Mouse (Mus musculus) liver, embryonic 16.5 days (tissue): Measurements from ENCODE around the gene Mapkapk5. TPM values are rescaled to one million over a fixed set of nuclear protein-coding genes. Genes with fewer than 3 reads are reported as not detected.

Experiments
- ATAC-seq: fragments of 200-750 bp; cut with Nextera tagmentation; 2 replicates; pipeline ENCODE4 v1.8.0; 2017; ENCODE audit warnings: low read depth, mild to moderate bottlenecking, moderate number of reproducible peaks, moderate library complexity
- H3K27ac ChIP-seq: fragments of 300-500 bp; sonication (generic); 2 replicates; pipeline ENCODE4 v1.5.1; 2014; ENCODE audit warnings: mild to moderate bottlenecking, low read length
- H3K27me3 ChIP-seq: fragments of 300-500 bp; sonication (generic); 2 replicates; pipeline ENCODE4 v1.6.1; 2014; ENCODE audit warnings: low read depth, low read length, mixed read lengths; ENCODE audit not compliant: control insufficient read depth, insufficient read depth
- H3K36me3 ChIP-seq: fragments of 300-500 bp; sonication (generic); 2 replicates; pipeline ENCODE4 v1.6.1; 2014; ENCODE audit warnings: mild to moderate bottlenecking; ENCODE audit not compliant: control insufficient read depth, insufficient read depth
- H3K4me1 ChIP-seq: fragments of 300-500 bp; sonication (generic); 2 replicates; pipeline ENCODE4 v1.6.1; 2014; ENCODE audit warnings: low read depth, low read length, mixed read lengths; ENCODE audit not compliant: control insufficient read depth
- H3K4me2 ChIP-seq: fragments of 300-500 bp; sonication (generic); 2 replicates; pipeline ENCODE4 v1.6.1; 2014; ENCODE audit warnings: low read depth, low read length, mixed read lengths
- H3K4me3 ChIP-seq: fragments of 300-500 bp; sonication (generic); 2 replicates; pipeline ENCODE4 v1.5.1; 2014; ENCODE audit warnings: low read depth, mild to moderate bottlenecking, low read length
- H3K9ac ChIP-seq: fragments of 300-500 bp; sonication (generic); 2 replicates; pipeline ENCODE4 v1.6.1; 2014; ENCODE audit warnings: low read depth, low read length
- H3K9me3 ChIP-seq: fragments of 300-500 bp; sonication (generic); replicated peaks from 2 replicates; pipeline ENCODE4 v1.6.1; 2016; ENCODE audit warnings: low read length; ENCODE audit not compliant: control insufficient read depth
- WGBS: fragments of 180-500 bp; shearing (Covaris S2); extraction: QIAGEN DNeasy Blood & Tissue Kit; methylation state at CpG from one replicate; pipeline ENCODE4 v1.1.7; 2014; ENCODE audit not compliant: insufficient replicate concordance; 5-methylcytosine and 5-hydroxymethylcytosine counted together
- polyA plus RNA-seq: library from polyadenylated mRNA; unstranded; fragments of >200 nt; fragmentation: Nextera tagmentation; extraction: Ambion mirVana; gene quantifications from 2 replicates; pipeline ENCODE4 v1.2.1, GENCODE M21; 2015

Gene Mapkapk5
- 19.2 and 21.3 TPM in 2 replicates for polyA plus RNA-seq

DNA sequence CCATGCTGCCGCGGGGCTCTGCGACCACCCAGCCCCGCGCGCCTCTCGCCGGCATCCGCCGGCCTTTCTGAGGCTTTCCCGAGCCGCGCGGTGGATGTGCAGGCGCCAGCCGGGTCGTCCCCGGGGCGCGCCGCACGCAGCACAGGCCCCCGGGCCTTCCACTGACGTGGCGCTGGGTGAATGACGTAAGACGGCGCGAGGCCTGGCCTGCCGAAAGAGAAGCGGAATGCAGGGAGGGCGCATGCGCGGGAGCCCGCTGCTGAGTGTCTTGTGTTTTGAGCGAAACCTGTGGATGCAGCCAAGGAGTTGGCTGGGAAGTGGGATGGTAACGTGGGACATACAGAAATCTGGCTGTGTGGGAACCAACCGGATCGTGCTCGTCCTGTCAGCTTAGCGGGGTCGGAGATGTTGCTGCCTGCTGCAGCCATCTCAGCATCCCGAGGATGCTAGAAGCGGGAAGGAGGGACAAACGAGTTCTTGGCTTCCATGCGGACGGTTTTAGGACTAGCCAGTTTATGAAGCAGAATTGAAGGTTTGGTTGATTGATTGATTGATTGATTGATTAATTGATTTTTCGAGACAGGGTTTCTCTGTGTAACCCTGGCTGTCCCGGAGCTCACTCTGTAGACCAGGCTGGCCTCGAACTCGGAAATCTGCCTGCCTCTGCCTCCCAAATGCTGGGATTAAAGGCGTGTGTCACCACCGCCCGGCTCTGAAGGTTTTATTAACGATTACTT, at the start of gene Mapkapk5:
Mapkapk5 (minus strand) TSS at position 113 of the 737 bp plus-strand sequence.
- H3K36me3 ChIP-seq: no peaks in the 10 kb centered on the region

DNA sequence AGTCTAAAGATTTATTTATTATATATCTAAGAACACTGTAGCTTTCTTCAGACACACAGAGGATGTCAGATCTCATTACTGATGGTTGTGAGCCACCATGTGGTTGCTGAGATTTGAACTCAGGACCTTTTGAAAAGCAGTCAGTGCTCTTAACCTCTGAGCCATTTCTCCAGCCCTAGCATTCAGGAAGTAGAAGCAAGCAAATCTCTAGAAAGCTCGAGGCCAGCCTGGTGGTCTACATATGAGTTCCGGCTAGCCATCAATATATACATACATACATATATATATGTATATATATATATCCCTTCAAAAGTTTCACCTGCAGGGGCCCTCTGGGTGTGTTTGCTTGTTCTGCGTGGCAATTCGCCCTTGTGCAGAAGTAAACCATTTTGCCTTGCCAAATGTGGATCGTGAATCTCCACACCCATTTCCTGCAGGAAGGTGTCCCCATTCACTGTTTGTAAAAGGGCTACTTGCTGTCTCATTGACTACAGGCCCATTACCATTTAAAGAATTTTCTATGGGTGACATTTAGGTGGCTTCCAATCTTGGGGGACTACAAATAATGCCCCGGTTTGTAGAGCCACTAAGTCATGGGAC, 49.1 kb upstream of the Mapkapk5 start:
- ATAC-seq: no peak
- Histone ChIP-seq H3K4me2 (peak overlapping the region; percentile 98), H3K4me3 (no peak overlapping the region), H3K27ac (no peak overlapping the region), H3K9ac (no peak overlapping the region), H3K4me1 (peaks cover 43% of the 10 kb centered on the region), H3K36me3 (no peaks in the 10 kb centered on the region), H3K27me3 (no peaks in the 10 kb centered on the region), H3K9me3 (no peaks in the 10 kb centered on the region)
- WGBS: 61% methylated on average over 6 of the region's 6 CpGs

More for the DNA sequence above, at the start of gene Mapkapk5:
- Histone ChIP-seq H3K9ac (peak within 1 kb of the TSS; percentile 97), H3K27ac (peak within 1 kb of the TSS; percentile 91), H3K27me3 (no peaks in the 10 kb centered on the region), H3K4me3 (peak within 1 kb of the TSS; percentile 98), H3K4me2 (peak within 1 kb of the TSS; percentile 92), H3K9me3 (no peaks in the 10 kb centered on the region), H3K4me1 (peaks cover 32% of the 10 kb centered on the region)
- peak; percentile 94 for ATAC-seq
- 1% methylated on average over 55 of the region's 55 CpGs for WGBS

DNA sequence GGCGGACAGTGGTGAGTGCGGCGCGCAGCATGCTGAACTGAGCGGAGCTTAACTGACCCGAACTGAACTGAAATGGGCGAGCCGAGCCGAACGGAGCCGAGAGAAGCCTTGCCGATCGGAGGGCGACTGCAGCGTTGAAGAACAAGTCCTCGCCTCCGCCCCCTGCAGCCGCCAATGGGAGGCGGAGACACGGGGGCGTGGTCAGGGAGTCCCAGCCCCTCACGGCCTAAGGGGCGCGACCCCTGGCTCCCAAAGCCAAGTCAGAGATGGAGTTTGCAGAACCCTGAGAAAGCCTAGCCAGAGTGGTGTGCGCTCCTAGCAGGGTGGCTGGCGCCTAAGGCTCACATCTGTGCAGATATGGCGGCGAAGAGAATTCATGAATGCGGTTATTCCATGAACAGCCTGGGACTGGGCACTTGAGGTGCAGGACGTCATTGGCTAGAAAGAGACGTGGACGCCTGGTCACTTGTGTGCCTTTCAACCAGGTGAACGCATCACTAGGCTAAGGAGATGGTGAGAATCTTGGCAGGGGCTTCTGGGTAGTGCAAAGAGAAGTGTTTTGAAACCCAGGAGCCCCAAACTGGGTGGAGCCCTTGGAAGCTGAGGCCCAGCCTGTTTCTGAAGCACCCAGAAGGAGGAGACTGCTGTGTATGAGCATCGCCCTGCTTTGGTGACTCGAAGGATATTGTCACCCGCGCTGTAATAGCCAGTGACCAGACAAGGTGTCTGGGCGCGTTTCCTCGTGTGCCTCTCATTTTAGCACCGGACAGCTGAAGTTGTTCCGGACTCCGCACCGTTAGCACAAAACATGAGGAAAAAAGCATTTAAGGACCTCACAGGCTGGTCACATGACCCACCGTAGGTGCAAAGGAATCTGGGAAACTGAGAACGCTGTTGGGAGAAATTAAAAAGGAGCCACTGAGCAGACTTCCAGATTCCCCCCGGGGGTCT, 48.0 kb upstream of the Mapkapk5 start, which contains the start of gene Aldh2:
Aldh2 (minus strand) TSS at position 374 of the 951 bp plus-strand sequence.
- H3K9me3 ChIP-seq: no peaks in the 10 kb centered on the region
- peak within 1 kb of the TSS; percentile 77 for H3K9ac ChIP-seq
- peak within 1 kb of the TSS; percentile 76 for H3K4me3 ChIP-seq
- ATAC-seq: peak; percentile 90
- peak within 1 kb of the TSS; percentile 96 for H3K27ac ChIP-seq
- WGBS: 2% methylated on average over 47 of the region's 47 CpGs
- peaks cover 43% of the 10 kb centered on the region for H3K4me1 ChIP-seq
- peak within 1 kb of the TSS; percentile 98 for H3K4me2 ChIP-seq
- no peaks in the 10 kb centered on the region for H3K27me3 ChIP-seq
- H3K36me3 ChIP-seq: no peaks in the 10 kb centered on the region

DNA sequence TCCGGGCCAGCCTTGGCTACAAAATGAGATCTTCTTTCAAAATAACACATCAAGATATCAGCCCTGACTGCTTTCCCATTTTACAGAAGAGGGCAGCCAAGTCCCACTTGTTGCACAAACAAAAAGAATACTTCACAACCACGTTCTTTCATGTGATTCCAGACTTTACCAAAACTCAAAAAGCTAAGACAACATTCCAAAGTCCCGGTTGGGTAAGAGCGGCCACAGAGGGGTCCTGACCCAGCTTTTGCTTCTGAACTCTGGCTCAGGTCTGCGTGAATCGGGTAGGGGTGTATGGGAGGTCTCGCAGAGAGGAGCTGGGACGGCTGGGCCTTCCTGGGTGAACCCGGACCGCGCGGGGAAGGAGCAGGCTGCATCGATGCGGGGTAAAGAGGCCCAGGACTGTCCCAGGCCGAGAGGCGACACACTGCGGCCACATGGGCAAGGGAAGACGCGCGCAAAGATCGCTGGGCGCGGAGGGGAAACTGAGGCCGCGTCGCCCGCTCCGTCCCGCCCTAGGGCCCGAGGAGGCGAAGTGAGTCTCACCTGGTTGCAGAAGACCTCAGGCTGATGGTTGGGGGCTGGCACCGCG, 47.2 kb upstream of the Mapkapk5 start:
- no peaks in the 10 kb centered on the region for H3K36me3 ChIP-seq
- WGBS: 3% methylated on average over 33 of the region's 33 CpGs
- H3K9me3 ChIP-seq: no peaks in the 10 kb centered on the region
- peak overlapping the region; percentile 96 for H3K27ac ChIP-seq
- peak; percentile 23 for ATAC-seq
- peaks cover 43% of the 10 kb centered on the region for H3K4me1 ChIP-seq
- H3K27me3 ChIP-seq: no peaks in the 10 kb centered on the region
- peak overlapping the region; percentile 98 for H3K4me2 ChIP-seq
- H3K9ac ChIP-seq: peak overlapping the region; percentile 77
- peak overlapping the region; percentile 76 for H3K4me3 ChIP-seq

DNA sequence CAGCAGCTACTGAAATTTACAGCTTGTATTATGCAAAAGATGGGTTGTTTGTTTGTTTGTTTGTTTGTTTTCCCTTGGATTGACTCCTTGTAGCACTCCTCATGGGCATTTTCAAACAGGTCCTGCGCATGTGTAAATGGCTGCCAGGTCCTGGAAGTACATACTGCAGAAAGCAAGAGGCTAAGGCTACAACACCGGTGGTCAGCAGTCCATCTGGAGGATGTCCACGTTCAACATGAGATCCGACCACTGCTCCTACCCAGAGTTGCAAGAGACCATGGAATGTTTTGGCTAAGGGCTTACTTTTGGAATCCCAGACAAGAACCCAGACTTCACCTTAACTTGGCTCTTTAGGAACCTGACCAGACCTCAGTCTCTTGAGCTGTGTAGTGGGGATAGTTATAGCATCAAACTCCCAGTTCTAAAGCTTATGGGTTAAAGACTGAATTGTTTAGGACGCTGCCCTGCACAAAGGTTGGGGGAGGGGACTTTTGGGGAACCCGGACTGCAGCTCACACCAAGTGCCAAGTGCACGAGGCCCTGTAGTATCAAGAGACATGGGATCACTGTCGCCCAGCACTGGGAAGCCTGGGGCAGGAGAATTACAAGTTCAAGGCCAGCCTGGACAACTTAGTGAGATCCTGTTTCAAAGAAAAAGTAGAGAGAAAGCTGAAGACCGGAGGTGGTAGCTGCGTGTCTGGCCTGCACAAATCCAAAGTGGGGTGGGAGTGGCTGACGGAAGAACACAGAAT, 46.5 kb upstream of the Mapkapk5 start:
- Histone ChIP-seq H3K9ac (peak overlapping the region; percentile 77; the same call in 1 of the 2 replicates), H3K4me3 (peak overlapping the region; percentile 76), H3K4me1 (peaks cover 47% of the 10 kb centered on the region), H3K9me3 (no peaks in the 10 kb centered on the region), H3K36me3 (no peaks in the 10 kb centered on the region), H3K4me2 (peak overlapping the region; percentile 98), H3K27me3 (no peaks in the 10 kb centered on the region), H3K27ac (peak overlapping the region; percentile 73)
- no peak for ATAC-seq
- 49% methylated on average over 11 of the region's 11 CpGs for WGBS

DNA sequence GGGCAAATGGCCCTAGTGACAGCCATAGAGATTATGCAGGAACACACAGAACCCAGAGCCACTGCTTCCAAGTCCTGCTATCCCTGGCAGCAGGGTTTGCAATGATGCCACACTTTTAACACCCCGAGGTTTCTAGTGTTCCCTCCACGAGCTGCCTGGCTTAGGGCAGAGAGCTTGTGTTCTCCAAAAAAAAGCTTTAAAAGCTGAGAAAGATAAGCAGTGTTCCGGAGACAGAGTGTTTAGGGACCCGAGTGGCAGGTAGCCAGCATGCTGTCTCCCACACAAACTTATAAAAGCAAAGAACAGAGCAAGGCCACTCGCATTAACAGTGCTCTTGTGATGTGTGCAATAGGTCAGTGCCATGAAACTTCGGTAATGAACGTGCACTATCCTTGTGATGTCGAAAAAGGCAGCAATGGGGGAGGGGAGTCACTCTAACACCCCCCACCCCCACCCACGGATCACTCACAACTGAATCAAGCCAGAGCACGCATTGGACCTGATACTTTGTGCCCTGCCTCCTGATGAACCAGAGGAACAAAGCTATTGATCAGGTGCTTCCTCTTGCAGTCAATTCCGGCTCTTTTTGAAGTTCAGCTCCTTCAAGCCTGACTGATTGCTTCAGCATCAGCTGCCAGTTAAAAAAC, 45.8 kb upstream of the Mapkapk5 start:
- 39% methylated on average over 11 of the region's 11 CpGs for WGBS
- H3K9me3 ChIP-seq: no peaks in the 10 kb centered on the region
- peak overlapping the region; percentile 98 for H3K4me2 ChIP-seq
- peaks cover 54% of the 10 kb centered on the region for H3K4me1 ChIP-seq
- peak overlapping the region; percentile 73 for H3K27ac ChIP-seq
- ATAC-seq: peak; percentile 3; the same call in 1 of the 2 replicates
- no peaks in the 10 kb centered on the region for H3K36me3 ChIP-seq
- 0 out of 2 replicates have a peak overlapping the region, but pooled peaks have one; percentile 2 for H3K9ac ChIP-seq
- H3K4me3 ChIP-seq: peak overlapping the region; percentile 76
- no peaks in the 10 kb centered on the region for H3K27me3 ChIP-seq

DNA sequence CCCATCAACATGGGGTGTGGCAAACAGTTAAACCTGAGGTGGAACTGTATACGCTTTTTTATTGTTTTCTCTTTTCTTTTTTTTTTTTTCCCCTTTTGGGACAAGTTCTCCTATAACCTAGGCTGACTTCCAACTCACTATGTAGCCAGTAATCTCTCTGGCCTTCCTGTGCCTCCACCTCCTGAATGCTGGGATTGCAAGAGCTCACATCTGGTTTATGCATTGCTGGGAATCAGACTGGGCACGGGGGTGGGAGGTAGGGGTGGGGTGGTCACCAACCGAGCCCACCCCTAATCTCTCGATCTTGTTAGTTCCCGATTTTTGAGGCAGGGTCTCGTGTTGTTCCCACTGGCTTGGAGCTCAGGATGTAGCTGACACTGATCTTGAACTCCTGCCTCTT, 44.2 kb upstream of the Mapkapk5 start:
- Histone ChIP-seq H3K4me1 (peaks cover 54% of the 10 kb centered on the region), H3K36me3 (no peaks in the 10 kb centered on the region), H3K4me2 (no peak overlapping the region), H3K9me3 (no peaks in the 10 kb centered on the region), H3K4me3 (no peak overlapping the region), H3K9ac (no peak overlapping the region), H3K27ac (no peak overlapping the region), H3K27me3 (no peaks in the 10 kb centered on the region)
- ATAC-seq: no peak
- WGBS: 63% methylated on average over 6 of the region's 6 CpGs
